Mouse (Mus musculus): Measurements from ENCODE around the gene Rgl1.

Gene Rgl1

GRCm38 (mm10) chr1:152766032-152766772 lies at the start of gene Rgl1, which contains the start of gene Arpc5:
Rgl1 (minus strand) TSS chr1:152766351.
Arpc5 (plus strand) TSS chr1:152766542.
- peak; percentile 98 for DNase-seq (ENCODE audit: low spot score)

GRCm38 (mm10) chr1:152815265-152815701 lies 49.1 kb upstream of the Rgl1 start:
- DNase-seq (ENCODE audit: low spot score) = peak; percentile 71

- peak; percentile 26 for DNase-seq (ENCODE audit: low spot score)
Measured at GRCm38 (mm10) chr1:152810533-152811439, 44.6 kb upstream of the Rgl1 start.

GRCm38 (mm10) chr1:152809541-152810252 lies 43.5 kb upstream of the Rgl1 start:
- DNase-seq (ENCODE audit: low spot score) = peak; percentile 68

GRCm38 (mm10) chr1:152808392-152808680 lies 42.2 kb upstream of the Rgl1 start:
- DNase-seq (ENCODE audit: low spot score) = no peak

GRCm38 (mm10) chr1:152807619-152808391 lies 41.7 kb upstream of the Rgl1 start:
- no peak for DNase-seq (ENCODE audit: low spot score)

- no peak for DNase-seq (ENCODE audit: low spot score)
Measured at GRCm38 (mm10) chr1:152804907-152805306, 38.8 kb upstream of the Rgl1 start.

- DNase-seq (ENCODE audit: low spot score) = no peak
Measured at GRCm38 (mm10) chr1:152800633-152801176, 34.6 kb upstream of the Rgl1 start.

GRCm38 (mm10) chr1:152799897-152800296 lies 33.7 kb upstream of the Rgl1 start, which contains the start of gene Ncf2:
Ncf2 (plus strand) TSS chr1:152800194.
- peak; percentile 62 for DNase-seq (ENCODE audit: low spot score)

- no peak for DNase-seq (ENCODE audit: low spot score)
Measured at GRCm38 (mm10) chr1:152798125-152798524, 32.0 kb upstream of the Rgl1 start.

GRCm38 (mm10) chr1:152796683-152797263 lies 30.6 kb upstream of the Rgl1 start:
- no peak for DNase-seq (ENCODE audit: low spot score)

GRCm38 (mm10) chr1:152795688-152796255 lies 29.6 kb upstream of the Rgl1 start:
- no peak for DNase-seq (ENCODE audit: low spot score)

GRCm38 (mm10) chr1:152793495-152794130 lies 27.5 kb upstream of the Rgl1 start:
- DNase-seq (ENCODE audit: low spot score) = peak; percentile 77

- peak; percentile 65 for DNase-seq (ENCODE audit: low spot score)
Measured at GRCm38 (mm10) chr1:152792736-152793494, 26.8 kb upstream of the Rgl1 start.

GRCm38 (mm10) chr1:152791269-152791668 lies 25.1 kb upstream of the Rgl1 start:
- DNase-seq (ENCODE audit: low spot score) = peak; percentile 65

GRCm38 (mm10) chr1:152790821-152791220 lies 24.7 kb upstream of the Rgl1 start:
- DNase-seq (ENCODE audit: low spot score) = peak; percentile 59

- peak; percentile 78 for DNase-seq (ENCODE audit: low spot score)
Measured at GRCm38 (mm10) chr1:152790254-152790653, 24.1 kb upstream of the Rgl1 start.

- peak; percentile 68 for DNase-seq (ENCODE audit: low spot score)
Measured at GRCm38 (mm10) chr1:152788121-152788660, 22.0 kb upstream of the Rgl1 start.

- no peak for DNase-seq (ENCODE audit: low spot score)
Measured at GRCm38 (mm10) chr1:152786953-152787352, 20.8 kb upstream of the Rgl1 start.

Data from embryo, embryonic 10 days (tissue).